Mouse (Mus musculus) heart, embryonic 16.5 days (tissue): ENCODE data around the gene Ppp1r14b. TPM values are rescaled to one million over a fixed set of nuclear protein-coding genes. Genes with fewer than 3 reads are reported as not detected.

Source experiments
- ATAC-seq: fragments of 200-750 bp; cut with Nextera tagmentation; replicated peaks from 2 replicates; pipeline ENCODE4 v1.8.0; 2017; ENCODE audit warnings: moderate number of reproducible peaks; ENCODE audit not compliant: insufficient read depth, low FRiP score; ENCODE audit errors: extremely low read depth
- H3K27ac ChIP-seq: fragments of 300-500 bp; sonication (generic); 2 replicates; pipeline ENCODE4 v1.5.1; 2014; ENCODE audit warnings: mild to moderate bottlenecking, low read length, control low read depth, moderate library complexity
- H3K27me3 ChIP-seq: fragments of 300-500 bp; sonication (generic); 2 replicates; pipeline ENCODE4 v1.6.1; 2014; ENCODE audit warnings: low read length, mixed read lengths; ENCODE audit not compliant: control insufficient read depth, insufficient read depth
- H3K36me3 ChIP-seq: fragments of 300-500 bp; sonication (generic); 2 replicates; pipeline ENCODE4 v1.6.1; 2014; ENCODE audit not compliant: control insufficient read depth, insufficient read depth
- H3K4me1 ChIP-seq: fragments of 300-500 bp; sonication (generic); 2 replicates; pipeline ENCODE4 v1.6.1; 2014; ENCODE audit warnings: low read length, mixed read lengths; ENCODE audit not compliant: control insufficient read depth, insufficient read depth
- H3K4me2 ChIP-seq: fragments of 300-500 bp; sonication (generic); 2 replicates; pipeline ENCODE4 v1.6.1; 2014; ENCODE audit warnings: low read depth, mild to moderate bottlenecking, control low read depth, low read length
- H3K4me3 ChIP-seq: fragments of 300-500 bp; sonication (generic); 2 replicates; pipeline ENCODE4 v1.5.1; 2014; ENCODE audit warnings: mild to moderate bottlenecking, control low read depth, low read length
- H3K9ac ChIP-seq: fragments of 300-500 bp; sonication (generic); 2 replicates; pipeline ENCODE4 v1.6.1; 2014; ENCODE audit warnings: low read length, control low read depth
- H3K9me3 ChIP-seq: fragments of 300-500 bp; sonication (generic); replicated peaks from 2 replicates; pipeline ENCODE4 v1.6.1; 2016; ENCODE audit warnings: low read length; ENCODE audit not compliant: control insufficient read depth
- whole genome bisulfite sequencing: fragments of 180-500 bp; shearing (Covaris S2); extraction: QIAGEN DNeasy Blood & Tissue Kit; methylation state at CpG from one replicate; pipeline ENCODE4 v1.1.7; 2014; 5-methylcytosine and 5-hydroxymethylcytosine counted together
- polyA plus RNA-seq: library from polyadenylated mRNA; unstranded; fragments of >200 nt; fragmentation: Nextera tagmentation; extraction: Ambion mirVana; gene quantifications from 2 replicates; pipeline ENCODE4 v1.2.1, GENCODE M21; 2015

The Ppp1r14b gene
- polyA plus RNA-seq, 1 experiment from 2014 or later = 68.9 TPM

DNA sequence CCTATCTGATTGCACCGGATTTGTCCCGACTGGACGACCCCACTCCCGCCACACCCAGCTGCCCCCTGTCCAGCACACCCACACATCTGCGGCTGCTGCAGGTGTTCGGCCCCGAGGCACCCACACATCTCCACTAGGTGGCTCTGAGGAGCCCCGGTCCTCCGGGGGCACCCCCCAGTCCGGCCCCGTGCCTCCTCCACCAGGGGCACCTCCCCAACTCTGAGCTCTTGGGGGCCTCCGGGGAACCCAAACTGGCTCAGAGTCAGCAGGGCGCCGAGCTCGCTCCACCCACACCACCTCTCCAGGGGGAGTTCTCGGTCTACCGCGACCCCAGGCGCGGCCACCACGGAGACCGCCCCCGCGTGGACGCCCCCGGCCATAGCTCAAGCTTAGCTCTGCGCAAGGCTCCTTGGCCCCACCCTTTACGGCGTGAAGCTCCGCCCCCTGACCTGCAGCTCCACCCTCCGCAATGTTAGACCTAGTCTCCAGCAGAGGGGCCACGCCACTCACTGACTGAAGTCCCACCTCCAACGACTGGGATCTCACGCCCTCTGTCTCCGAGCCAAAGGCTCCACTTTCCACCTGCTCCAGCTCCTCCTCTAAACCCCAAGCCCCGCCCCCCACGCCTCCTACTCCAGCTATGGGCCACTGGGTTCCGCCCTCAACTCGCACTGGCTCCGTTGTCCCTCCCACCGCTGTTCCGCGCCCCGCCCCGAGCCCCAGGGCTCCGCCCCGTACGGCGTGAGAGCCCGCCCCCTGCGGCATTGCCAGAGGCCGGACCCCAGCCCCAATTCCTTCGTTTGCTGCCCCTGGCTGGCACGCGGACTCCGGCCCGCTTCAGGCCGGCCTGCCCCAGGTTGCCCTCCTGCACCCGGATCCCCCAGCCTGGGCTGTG, 5.0 kb downstream of the Ppp1r14b start:
- under 1% methylated on average over 57 of the region's 59 CpGs for WGBS

DNA sequence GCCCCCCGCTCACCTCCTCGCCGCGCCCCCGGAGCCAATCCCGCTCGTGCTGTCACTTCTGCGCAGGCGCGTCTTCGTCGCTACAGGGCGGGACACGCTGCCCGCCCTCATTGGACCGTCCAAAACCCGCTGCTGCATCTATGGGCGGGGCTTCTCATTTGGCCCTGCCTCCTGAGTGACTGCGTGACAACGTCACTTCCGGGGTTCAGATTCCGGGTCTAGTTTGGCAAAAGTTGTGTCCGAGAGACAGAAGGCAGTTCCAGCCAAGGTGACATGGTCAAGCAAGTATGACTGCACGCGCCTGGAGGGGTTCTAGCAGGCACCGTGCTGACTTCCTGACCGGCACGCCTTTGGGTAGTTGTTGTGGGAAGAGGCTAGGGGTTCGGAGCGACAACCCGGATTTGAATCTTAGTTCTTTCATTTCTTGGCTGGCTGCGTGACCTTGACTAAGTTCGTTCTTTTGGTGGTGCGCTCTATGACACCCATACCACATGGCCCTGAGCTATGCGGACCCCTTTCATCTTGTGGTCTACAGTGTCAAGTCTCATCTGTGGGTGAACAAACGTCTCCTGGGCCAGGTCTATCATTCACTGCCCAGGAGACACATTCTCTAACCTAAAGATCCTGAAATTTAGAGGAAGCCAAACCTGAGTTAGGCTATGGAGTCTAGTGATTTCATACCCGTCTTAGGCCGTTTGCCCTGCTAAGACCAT, 5.8 kb downstream of the Ppp1r14b start, which contains the start of gene Fkbp2:
Gene Fkbp2 (minus strand): TSS at position 121 of the 713 bp plus-strand sequence.
- peak within 1 kb of the TSS; percentile 61 for H3K4me3 ChIP-seq
- H3K36me3 ChIP-seq = peaks cover 41% of the 10 kb centered on the region
- H3K9me3 ChIP-seq = no peaks in the 10 kb centered on the region
- under 1% methylated on average over 38 of the region's 38 CpGs for WGBS
- ATAC-seq = peak; percentile 84
- H3K4me2 ChIP-seq = peak within 1 kb of the TSS; percentile 85
- H3K9ac ChIP-seq = peak within 1 kb of the TSS; percentile 84
- H3K4me1 ChIP-seq = peaks cover 34% of the 10 kb centered on the region
- no peaks in the 10 kb centered on the region for H3K27me3 ChIP-seq
- peak within 1 kb of the TSS; percentile 98 for H3K27ac ChIP-seq

More for the DNA sequence above, 5.0 kb downstream of the Ppp1r14b start:
- Histone ChIP-seq H3K4me2 (peak overlapping the region; percentile 75), H3K9ac (peak overlapping the region; percentile 81), H3K9me3 (no peaks in the 10 kb centered on the region), H3K4me1 (peaks cover 34% of the 10 kb centered on the region), H3K4me3 (peak overlapping the region; percentile 61), H3K27me3 (no peaks in the 10 kb centered on the region), H3K36me3 (peaks cover 38% of the 10 kb centered on the region), H3K27ac (peak overlapping the region; percentile 98)
- ATAC-seq = peak; percentile 87

GRCm38 (mm10) chr19:6981465-6981864, 6.7 kb downstream of the Ppp1r14b start:
- no peak for ATAC-seq
- Histone ChIP-seq H3K36me3 (peaks cover 41% of the 10 kb centered on the region), H3K27me3 (no peaks in the 10 kb centered on the region), H3K27ac (peak overlapping the region; percentile 98), H3K4me1 (peaks cover 39% of the 10 kb centered on the region), H3K4me2 (peak overlapping the region; percentile 85), H3K9ac (no peak overlapping the region), H3K4me3 (no peak overlapping the region), H3K9me3 (no peaks in the 10 kb centered on the region)
- WGBS = 80% methylated on average over 4 of the region's 4 CpGs

DNA sequence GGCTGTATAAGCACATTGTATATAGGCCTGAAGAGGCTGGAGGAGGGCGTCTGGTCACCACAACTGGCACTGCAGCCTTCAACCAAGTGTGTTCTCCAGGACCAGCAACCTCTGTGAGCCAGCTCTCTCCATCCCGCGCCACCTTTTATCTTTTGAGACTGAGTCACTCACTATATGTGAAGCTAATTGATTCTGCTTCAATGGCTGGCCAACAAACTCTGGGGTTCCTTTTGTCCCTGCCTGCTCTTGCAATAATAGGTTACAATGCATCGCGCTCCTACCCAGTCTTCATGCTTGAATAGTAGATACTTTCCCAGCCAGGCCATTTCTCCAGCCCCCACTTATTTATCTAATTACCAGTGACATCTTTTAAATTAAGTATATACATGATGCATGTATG, 8.9 kb downstream of the Ppp1r14b start:
- Histone ChIP-seq H3K9ac (no peak overlapping the region), H3K4me3 (no peak overlapping the region), H3K9me3 (no peaks in the 10 kb centered on the region), H3K27me3 (no peaks in the 10 kb centered on the region), H3K27ac (no peak overlapping the region), H3K36me3 (peaks cover 25% of the 10 kb centered on the region), H3K4me1 (peaks cover 31% of the 10 kb centered on the region), H3K4me2 (no peak overlapping the region)
- no peak for ATAC-seq
- 97% methylated on average over 5 of the region's 5 CpGs for WGBS

DNA sequence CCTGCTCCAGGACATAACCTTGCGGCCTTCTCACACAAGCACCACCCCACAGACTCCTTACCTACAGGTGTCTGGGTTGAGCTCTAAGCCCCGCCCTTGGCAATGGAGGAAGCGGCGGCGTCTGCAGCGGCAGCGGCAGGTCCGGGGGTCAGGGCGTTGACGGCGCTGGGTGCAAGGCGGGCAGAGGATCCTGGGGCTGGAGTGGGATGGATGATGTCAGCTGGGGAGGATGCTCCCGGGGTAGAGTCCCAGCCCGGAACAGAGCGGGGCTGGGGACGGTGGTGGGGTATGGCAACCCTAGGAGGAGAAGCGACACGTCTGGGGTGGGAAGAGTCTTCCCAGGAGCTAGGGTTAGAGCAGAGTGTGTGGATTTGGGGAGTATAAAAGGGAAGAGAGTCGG, 10.5 kb downstream of the Ppp1r14b start:
- H3K4me1 ChIP-seq = peaks cover 24% of the 10 kb centered on the region
- no peak overlapping the region for H3K27ac ChIP-seq
- no peaks in the 10 kb centered on the region for H3K9me3 ChIP-seq
- H3K36me3 ChIP-seq = peaks cover 24% of the 10 kb centered on the region
- no peaks in the 10 kb centered on the region for H3K27me3 ChIP-seq
- H3K9ac ChIP-seq = no peak overlapping the region
- ATAC-seq = no peak
- H3K4me2 ChIP-seq = no peak overlapping the region
- no peak overlapping the region for H3K4me3 ChIP-seq
- WGBS = 80% methylated on average over 19 of the region's 19 CpGs

GRCm38 (mm10) chr19:6985951-6986708, 11.4 kb downstream of the Ppp1r14b start:
- ATAC-seq = no peak
- no peaks in the 10 kb centered on the region for H3K27me3 ChIP-seq
- H3K4me1 ChIP-seq = peaks cover 21% of the 10 kb centered on the region
- H3K4me2 ChIP-seq = peak overlapping the region; percentile 88
- H3K36me3 ChIP-seq = peaks cover 24% of the 10 kb centered on the region
- peak overlapping the region; percentile 99 for H3K27ac ChIP-seq
- peak overlapping the region; percentile 86 for H3K4me3 ChIP-seq
- H3K9me3 ChIP-seq = no peaks in the 10 kb centered on the region
- 52% methylated on average over 10 of the region's 10 CpGs for WGBS
- H3K9ac ChIP-seq = peak overlapping the region; percentile 97

- under 1% methylated on average over 76 of the region's 85 CpGs for WGBS
- Histone ChIP-seq H3K9me3 (no peaks in the 10 kb centered on the region), H3K4me3 (peak within 1 kb of the TSS; percentile 86), H3K27me3 (no peaks in the 10 kb centered on the region), H3K4me1 (peaks cover 22% of the 10 kb centered on the region), H3K4me2 (peak within 1 kb of the TSS; percentile 88), H3K36me3 (peaks cover 21% of the 10 kb centered on the region), H3K27ac (peak within 1 kb of the TSS; percentile 99), H3K9ac (peak within 1 kb of the TSS; percentile 97)
- ATAC-seq = peak; percentile 69
Measured at GRCm38 (mm10) chr19:6987061-6987903, 12.5 kb downstream of the Ppp1r14b start, which contains the start of gene Vegfb. TSS of gene Vegfb (minus strand) at chr19:6987651.

DNA sequence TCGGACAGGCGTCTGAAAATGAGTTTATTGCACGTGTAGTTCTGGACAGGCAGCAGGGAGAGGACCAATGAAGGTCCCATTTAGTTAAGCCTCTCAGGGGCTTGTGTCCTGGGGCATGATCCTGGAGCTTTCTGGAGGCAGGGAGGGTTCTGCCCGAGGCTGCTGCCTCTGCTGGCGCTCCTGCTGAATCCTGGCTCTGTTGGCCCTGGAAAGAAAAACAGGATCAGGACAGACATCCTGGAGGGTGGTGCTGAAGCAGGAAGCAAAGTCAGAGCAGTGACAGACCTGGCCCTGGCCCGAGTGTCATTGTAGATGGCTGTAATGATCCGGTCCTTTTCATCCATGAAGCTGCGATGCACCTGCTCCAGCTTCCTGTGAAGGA, 13.1 kb downstream of the Ppp1r14b start:
- 5% methylated on average over 8 of the region's 8 CpGs for WGBS
- Histone ChIP-seq H3K4me1 (peaks cover 23% of the 10 kb centered on the region), H3K4me2 (peak overlapping the region; percentile 88), H3K9ac (peak overlapping the region; percentile 97), H3K27ac (peak overlapping the region; percentile 99), H3K9me3 (no peaks in the 10 kb centered on the region), H3K36me3 (peaks cover 14% of the 10 kb centered on the region), H3K27me3 (no peaks in the 10 kb centered on the region), H3K4me3 (peak overlapping the region; percentile 86)
- no peak for ATAC-seq
